Mouse (Mus musculus): ENCODE measurements around the gene Tmx2.
"Not testable (repeated sequence)": the region's sequence is repeated elsewhere in the genome, so short reads cannot be mapped to it uniquely, and the experiment has no call there.

Tmx2 gene

DNA sequence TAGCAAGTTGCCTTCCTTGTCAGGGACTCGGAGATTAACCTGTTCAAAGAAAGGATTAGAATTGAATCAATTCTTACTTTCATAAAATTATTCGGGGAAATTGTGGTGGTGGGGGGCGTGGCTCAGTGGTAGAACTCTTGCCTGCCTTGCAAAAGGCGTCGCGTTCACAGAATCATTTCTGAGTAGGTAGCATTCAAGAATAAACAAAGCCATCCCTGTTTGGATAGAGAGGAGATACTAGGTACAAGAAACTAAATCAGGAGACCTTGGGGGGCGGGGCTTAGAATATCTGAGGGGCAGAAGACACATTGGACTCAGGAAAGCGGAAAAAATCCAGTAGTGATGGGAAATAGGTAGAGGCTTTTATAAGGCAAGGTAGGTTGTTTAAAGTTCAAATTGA lies at the start of gene Tmx2:
TSS of gene Tmx2 (minus strand) at position 125 of the 400 bp plus-strand sequence.
- no peak for DNase-seq (ENCODE audit: low spot score in 2 of 2)

DNA sequence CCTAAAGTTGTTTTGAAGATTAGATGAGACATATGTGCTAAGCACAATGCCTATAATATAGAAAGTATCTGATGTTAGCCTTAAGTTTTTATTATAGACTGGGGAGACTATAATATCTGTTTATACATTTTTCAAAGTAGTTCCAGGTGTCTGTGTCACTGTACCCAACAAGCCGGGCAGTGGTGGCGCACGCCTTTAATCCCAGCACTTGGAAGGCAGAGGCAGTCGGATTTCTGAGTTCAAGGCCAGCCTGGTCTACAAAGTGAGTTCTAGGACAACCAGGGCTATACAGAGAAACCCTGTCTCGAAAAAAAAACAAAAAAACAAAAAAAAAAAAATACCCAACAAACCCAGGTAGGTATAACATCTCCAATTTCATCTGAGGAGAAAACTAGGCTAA lies 49.3 kb upstream of the Tmx2 start:
- DNase-seq (ENCODE audit: low spot score in 2 of 2): not testable (repeated sequence)

- DNase-seq (ENCODE audit: low spot score in 2 of 2): peak; percentile 97 to 99
Observed at GRCm38 (mm10) chr2:84727172-84727858, 48.4 kb upstream of the Tmx2 start, which contains the start of gene Clp1. TSS of gene Clp1 (minus strand) at chr2:84727350.

DNA sequence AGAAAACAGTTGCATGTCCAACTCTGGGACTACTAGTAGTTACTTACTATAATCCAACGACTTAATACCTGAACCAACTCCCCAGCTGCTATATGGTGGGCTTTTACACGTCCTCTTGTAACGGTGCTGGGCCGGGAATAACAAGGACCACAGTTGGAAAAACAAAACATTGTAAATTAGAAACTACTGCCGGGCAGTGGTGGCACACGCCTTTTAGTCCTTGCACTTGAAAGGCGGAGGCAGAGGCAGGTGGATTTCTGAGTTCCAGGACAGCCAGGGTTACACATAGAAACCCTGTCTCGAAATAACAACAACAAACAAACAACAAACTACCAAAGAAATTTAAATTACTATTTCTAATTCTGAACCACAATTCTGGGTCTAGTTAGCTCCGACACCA lies 47.8 kb upstream of the Tmx2 start:
- no peak for DNase-seq (ENCODE audit: low spot score in 2 of 2)

- DNase-seq (ENCODE audit: low spot score in 2 of 2): no peak
Observed at GRCm38 (mm10) chr2:84725770-84726169, 46.8 kb upstream of the Tmx2 start.

- DNase-seq (ENCODE audit: low spot score in 2 of 2): no peak
Observed at GRCm38 (mm10) chr2:84723856-84724255, 44.9 kb upstream of the Tmx2 start.

DNA sequence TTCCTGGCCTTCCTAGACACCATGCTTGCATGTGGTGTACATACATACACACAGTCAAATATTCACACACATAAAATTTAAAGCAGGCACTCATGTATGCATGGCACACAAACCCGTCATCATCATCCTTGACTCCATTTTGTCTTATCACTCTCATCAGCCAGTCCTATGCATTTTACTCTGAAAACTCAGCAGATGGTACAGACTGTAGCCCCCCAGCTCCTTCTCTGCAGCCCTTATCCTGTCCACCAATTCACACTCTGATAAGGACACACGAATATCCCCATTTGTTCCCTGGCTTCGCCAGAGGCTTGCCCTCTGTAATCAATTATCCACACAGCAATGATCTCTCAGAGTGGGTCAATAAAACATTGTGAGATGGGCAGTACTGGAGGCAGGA lies 42.2 kb upstream of the Tmx2 start:
- no peak for DNase-seq (ENCODE audit: low spot score in 2 of 2)

- DNase-seq (ENCODE audit: low spot score in 2 of 2): no peak
Observed at GRCm38 (mm10) chr2:84720718-84721117, 41.8 kb upstream of the Tmx2 start.

GRCm38 (mm10) chr2:84717357-84717756 lies 38.4 kb upstream of the Tmx2 start:
- DNase-seq (ENCODE audit: low spot score in 2 of 2): no peak

GRCm38 (mm10) chr2:84716423-84717355 lies 37.7 kb upstream of the Tmx2 start:
- no peak for DNase-seq (ENCODE audit: low spot score in 2 of 2)

- peak; percentile 62 to 82 for DNase-seq (ENCODE audit: low spot score in 2 of 2)
Observed at GRCm38 (mm10) chr2:84715562-84716361, 36.8 kb upstream of the Tmx2 start.

GRCm38 (mm10) chr2:84714811-84715561 lies 36.0 kb upstream of the Tmx2 start, which contains the start of gene Zdhhc5:
TSS of gene Zdhhc5 (minus strand) at chr2:84715180.
- peak; percentile 97 to 99 for DNase-seq (ENCODE audit: low spot score in 2 of 2)

GRCm38 (mm10) chr2:84714422-84714810 lies 35.5 kb upstream of the Tmx2 start:
- DNase-seq (ENCODE audit: low spot score in 2 of 2): peak; percentile 32 to 38

DNA sequence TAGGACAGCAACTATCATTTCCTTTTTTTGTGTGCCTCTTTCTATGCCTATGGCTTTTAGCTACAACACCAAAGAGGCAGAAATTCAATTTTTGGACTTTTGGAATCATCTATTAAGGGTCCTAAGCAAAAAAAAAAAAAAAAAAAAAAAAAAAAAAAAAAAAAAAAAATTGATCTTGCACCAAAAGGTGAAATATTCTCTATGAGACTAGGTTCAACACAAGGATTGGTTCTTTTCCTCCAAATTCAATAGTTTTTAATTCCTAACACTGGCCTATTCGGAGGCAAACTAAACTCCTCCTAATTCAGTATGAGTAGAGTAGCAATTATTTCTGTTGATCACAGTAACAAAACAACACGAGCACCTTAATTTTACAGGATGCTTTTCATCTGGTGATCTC lies 33.0 kb upstream of the Tmx2 start:
- DNase-seq (ENCODE audit: low spot score in 2 of 2): no peak

DNA sequence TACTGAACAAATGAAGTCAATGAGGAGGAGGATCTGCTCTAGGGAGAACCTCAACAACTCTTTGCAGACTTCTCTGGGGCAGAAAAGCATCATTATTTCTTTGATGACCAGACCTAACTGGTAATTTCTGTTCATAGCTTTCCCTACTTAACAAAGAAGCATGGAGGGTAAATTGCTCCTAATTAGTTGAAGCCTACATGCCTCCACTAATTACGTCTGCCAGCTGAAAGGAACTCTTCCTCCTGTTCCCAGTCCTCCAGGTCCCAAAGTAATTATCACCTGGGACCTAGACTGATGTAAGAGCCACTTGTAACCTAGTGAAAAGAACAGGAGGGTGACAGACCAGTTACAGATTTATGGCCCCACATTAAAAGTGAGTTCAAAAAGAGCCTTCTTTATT lies 28.6 kb upstream of the Tmx2 start:
- DNase-seq (ENCODE audit: low spot score in 2 of 2): no peak

DNA sequence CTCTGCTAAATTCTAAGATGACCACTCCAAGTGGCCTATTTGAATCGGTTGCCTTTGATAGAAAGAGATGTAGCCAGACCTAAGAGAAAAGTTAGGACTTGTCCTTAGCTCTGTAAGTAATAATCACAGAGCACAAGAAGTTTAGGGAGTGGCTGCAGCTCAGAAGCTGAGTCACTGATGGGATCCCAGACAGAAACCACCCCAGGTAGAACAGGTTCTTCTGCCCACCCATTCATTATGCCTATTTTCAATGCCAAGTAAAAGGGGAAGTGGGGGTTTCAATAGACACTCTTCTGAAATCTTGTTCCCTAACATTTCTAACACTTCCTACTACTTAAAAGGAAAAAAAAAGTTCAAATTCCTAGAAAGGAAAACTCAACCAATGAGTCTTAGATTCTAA lies 26.4 kb upstream of the Tmx2 start:
- DNase-seq (ENCODE audit: low spot score in 2 of 2): no peak

GRCm38 (mm10) chr2:84704329-84704728 lies 25.4 kb upstream of the Tmx2 start:
- no peak for DNase-seq (ENCODE audit: low spot score in 2 of 2)

DNA sequence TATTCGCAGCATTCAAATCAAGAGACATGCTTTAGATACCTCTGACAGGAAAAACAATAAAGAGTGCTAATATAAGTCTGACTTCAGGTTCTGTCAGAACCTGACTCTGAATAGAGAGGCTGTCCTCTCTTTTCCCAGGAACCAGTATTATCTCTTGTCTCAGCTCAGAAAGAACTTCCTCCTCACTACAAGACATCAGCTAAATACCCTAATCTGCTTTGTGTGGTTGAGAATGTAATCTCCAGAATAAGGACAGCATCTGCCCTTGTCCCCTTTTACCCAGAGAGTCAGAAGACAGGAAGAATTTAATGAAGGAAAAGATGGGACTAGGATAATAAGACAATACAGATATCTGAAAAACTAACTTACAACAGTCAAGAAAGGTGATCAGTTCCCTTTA lies 24.6 kb upstream of the Tmx2 start:
- no peak for DNase-seq (ENCODE audit: low spot score in 2 of 2)

- DNase-seq (ENCODE audit: low spot score in 2 of 2): no peak
Observed at GRCm38 (mm10) chr2:84695007-84695695, 16.2 kb upstream of the Tmx2 start.

DNA sequence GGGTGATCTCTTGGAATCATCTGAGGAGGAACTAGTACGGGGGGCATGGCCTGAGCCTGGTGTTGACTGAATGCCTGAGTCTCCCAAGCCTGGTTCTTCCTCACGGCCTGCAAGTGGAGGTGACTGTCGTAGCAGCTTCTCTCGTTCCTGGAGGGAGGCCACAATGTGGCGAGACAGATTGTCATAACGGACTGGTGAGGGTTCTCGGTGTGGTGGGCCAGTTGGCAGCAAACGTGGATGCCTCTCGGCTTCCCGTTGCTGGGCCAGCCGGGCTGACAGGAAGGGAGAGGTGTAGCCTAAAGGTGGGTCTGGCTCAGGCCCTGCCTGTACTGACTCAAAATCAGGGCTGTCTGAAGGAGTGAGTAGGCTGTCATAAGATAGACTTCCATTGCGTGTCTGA lies 11.1 kb upstream of the Tmx2 start:
- no peak for DNase-seq (ENCODE audit: low spot score in 2 of 2)

Data from right cerebral cortex, adult 2 months (tissue).